Mouse (Mus musculus) lung, adult 2 months (tissue): Measurements from ENCODE around the gene Dhdh. TPM values are rescaled to one million over a fixed set of nuclear protein-coding genes. Genes with fewer than 3 reads are reported as not detected.
"Not testable (repeated sequence)": the region's sequence is repeated elsewhere in the genome, so short reads cannot be mapped to it uniquely, and the experiment has no call there.

Source experiments
- DNase-seq: peaks from one replicate; pipeline ENCODE4 v3.0.0; 2022
- H3K4me1 ChIP-seq: fragments of 200-500 bp; 2 replicates; pipeline ENCODE4 v1.6.1; 2011; ENCODE audit warnings: low read length; ENCODE audit not compliant: control insufficient read depth, insufficient read depth
- H3K4me3 ChIP-seq: fragments of 200-500 bp; replicated peaks from 2 replicates; pipeline ENCODE3; 2011; ENCODE audit warnings: low read depth, mild to moderate bottlenecking, control low read depth, low read length; ENCODE audit errors: extremely low read depth
- CTCF ChIP-seq: fragments of 200-500 bp; IDR thresholded peaks from 2 replicates; pipeline ENCODE4 v1.5.1; 2011; ENCODE audit warnings: mild to moderate bottlenecking, low read length, control low read depth; ENCODE audit not compliant: insufficient read depth
- POLR2A ChIP-seq: fragments of 200-500 bp; IDR thresholded peaks from 2 replicates; pipeline ENCODE4 v1.6.1; 2011; ENCODE audit warnings: low read depth, mild to moderate bottlenecking, control low read depth, low read length, borderline replicate concordance; ENCODE audit errors: extremely low read depth
- WGBS: fragments of 180-500 bp; shearing (Covaris S2); methylation state at CpG from one replicate; pipeline ENCODE4 v1.1.7; 2018; 5-methylcytosine and 5-hydroxymethylcytosine counted together
- polyA plus RNA-seq: library from polyadenylated mRNA; depleted of rRNA; stranded (reverse); fragments of >200 nt; gene quantifications from 2 replicates; pipeline ENCODE4 v1.2.3, GENCODE M21; 2012

The Dhdh gene
- polyA plus RNA-seq, 1 experiment = 5.4 TPM

DNA sequence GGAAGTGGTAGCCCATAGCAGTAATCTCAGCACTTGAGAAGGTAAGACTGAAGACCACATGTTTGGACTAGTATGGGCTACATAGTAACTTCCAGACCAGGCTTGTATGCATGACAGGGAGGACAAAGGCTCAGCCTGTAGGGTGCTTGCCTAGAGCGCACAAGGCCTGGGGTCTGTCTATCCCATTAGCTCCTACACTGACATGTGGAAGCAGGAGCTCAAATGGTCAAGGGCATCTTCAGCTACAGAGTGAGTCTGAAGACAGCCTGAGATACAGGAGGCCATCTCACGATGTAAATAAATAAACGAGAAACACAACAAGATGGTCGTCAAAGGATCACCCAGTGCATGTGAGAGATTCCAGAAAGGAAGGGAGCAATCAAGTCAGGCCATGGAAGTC lies 26.3 kb downstream of the Dhdh start:
- Histone ChIP-seq H3K4me3 (no peak overlapping the region), H3K4me1 (peaks cover 14% of the 10 kb centered on the region)
- no peak for TF ChIP-seq POLR2A
- no peak for TF ChIP-seq CTCF
- no peak for DNase-seq
- WGBS = 81% methylated on average over 4 of the region's 4 CpGs

DNA sequence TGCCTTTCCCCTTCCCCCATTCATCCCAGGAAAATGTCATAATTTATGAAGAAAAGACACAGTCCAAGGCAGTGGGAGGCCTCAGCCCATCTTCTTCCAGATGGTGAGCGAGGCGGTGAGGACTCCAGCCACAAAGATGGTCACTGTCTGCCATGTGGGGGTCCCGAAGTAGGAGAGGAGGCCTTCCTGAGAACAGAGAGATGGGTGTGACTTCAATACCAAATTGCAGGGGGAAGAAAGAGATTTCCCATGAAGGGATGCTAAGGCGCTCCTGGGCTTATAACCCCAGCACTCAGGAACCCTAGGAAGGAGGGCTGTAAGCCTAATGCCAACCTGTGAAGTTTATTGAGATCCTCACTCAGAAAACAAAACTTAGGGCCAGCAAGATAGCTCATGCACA lies 26.8 kb downstream of the Dhdh start:
- peaks cover 14% of the 10 kb centered on the region for H3K4me1 ChIP-seq
- DNase-seq = no peak
- 93% methylated on average over 4 of the region's 4 CpGs for WGBS
- no peak overlapping the region for H3K4me3 ChIP-seq
- TF ChIP-seq CTCF (no peak), POLR2A (no peak)

DNA sequence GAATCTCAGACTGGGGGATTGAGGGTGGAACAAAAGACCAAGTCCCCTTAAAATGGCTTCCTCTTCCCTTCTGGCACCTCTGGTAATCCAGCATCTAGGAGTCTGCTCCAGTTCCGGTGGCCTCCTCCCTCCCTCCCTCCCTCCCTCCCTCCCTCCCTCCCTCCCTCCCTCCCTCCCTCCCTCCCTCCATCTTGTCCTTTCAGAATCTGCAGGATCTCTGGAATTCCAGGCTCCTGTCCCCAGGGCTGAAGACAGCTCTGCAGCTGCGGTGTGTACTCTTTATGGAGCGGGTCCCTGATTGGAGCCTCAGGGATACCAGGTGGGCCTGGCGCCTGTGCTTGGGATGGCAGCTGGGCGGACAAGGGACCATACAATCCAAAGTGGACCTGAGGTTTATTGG lies 27.3 kb downstream of the Dhdh start:
- no peak for DNase-seq
- no peak overlapping the region for H3K4me3 ChIP-seq
- H3K4me1 ChIP-seq = peaks cover 14% of the 10 kb centered on the region
- TF ChIP-seq POLR2A (no peak), CTCF (no peak)
- WGBS = 87% methylated on average over 4 of the region's 5 CpGs

DNA sequence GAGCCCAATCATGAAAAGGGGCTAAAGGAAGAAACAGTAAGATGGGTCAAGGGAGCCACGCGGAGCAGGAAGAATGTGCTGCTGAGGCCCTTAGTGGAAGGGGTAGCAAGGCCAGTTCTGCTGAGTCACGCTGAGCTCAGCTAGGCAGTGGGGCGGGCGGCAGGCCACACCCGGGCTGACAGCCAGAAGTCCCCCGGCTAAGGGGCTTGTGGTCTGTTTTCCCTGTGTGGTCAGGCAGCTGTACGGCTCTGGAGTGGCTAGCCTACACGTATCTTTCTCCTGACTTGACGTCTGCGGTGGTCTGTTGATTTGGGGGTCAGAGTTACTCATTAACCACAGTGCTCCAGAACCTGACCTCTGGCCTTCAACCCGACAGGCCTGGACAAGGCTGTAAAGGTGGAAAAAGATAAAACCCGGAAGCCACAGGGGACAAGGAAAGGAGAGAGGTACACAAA lies 27.7 kb downstream of the Dhdh start:
- DNase-seq = peak; percentile 77
- peaks cover 10% of the 10 kb centered on the region for H3K4me1 ChIP-seq
- WGBS = 19% methylated on average over 13 of the region's 13 CpGs
- no peak overlapping the region for H3K4me3 ChIP-seq
- TF ChIP-seq POLR2A (peak; percentile 48; the same call in 1 of the 2 replicates), CTCF (no peak)

DNA sequence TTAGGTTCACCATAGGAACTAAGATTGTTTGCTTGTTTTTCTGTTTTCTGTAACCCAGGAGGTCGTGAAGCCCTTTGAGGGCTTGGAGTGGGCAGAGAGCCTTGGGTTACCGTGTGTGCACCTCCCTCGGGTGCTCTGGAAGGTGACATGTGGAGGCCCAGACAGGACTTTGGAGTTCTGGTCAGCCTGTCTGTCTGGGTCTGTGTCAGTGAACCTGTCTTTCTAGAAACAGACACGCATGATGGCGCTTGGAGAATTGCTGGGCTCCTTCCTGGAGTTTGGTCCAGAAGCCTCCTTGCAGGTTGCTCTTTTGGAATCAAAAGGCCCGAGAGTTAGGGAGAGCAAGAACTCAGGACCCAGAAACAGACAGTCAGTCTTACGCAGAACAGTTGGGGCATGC lies 28.2 kb downstream of the Dhdh start:
- peak; percentile 49 for DNase-seq

DNA sequence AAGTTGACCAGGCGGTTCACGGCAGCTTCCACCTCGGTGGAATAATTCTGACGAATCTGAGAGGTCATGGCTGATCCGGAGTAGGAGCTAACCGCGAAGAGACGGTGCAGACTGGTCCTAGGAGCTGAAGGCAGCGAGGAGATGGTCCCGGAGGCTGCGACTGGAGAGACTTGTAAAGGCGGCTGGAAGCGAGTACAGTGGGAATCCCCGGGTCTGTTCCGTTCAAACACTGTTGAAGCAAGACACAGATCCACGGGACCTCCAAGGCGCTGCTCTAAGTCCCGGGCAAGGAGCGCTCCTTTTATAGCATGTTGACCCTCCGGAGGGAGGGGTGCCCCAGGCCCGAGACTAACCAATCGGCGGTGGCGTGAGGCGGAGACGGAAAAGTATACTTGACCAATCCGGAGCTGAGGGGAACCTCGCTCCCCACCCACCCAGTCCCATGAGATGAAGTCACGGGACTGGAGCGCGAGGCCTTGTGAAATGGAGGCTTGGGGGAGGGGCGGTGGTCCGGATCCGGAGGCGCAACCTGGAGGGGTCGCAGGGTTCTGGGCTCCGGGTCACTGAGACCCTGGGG lies 29.0 kb downstream of the Dhdh start, which contains the start of gene Ftl1:
Gene Ftl1, minus strand, starts transcription at position 321 of the 577 bp plus-strand sequence.
- under 1% methylated on average over 29 of the region's 37 CpGs for WGBS
- H3K4me3 ChIP-seq = peak within 1 kb of the TSS; percentile 87
- peak; percentile 94 for DNase-seq
- peak; percentile 95 for TF ChIP-seq POLR2A
- not testable (repeated sequence) for H3K4me1 ChIP-seq

More for the DNA sequence above, 28.2 kb downstream of the Dhdh start:
- no peak for TF ChIP-seq POLR2A
- no peak for TF ChIP-seq CTCF
- Histone ChIP-seq H3K4me1 (peaks cover 6% of the 10 kb centered on the region), H3K4me3 (no peak overlapping the region)
- 55% methylated on average over 7 of the region's 7 CpGs for WGBS

DNA sequence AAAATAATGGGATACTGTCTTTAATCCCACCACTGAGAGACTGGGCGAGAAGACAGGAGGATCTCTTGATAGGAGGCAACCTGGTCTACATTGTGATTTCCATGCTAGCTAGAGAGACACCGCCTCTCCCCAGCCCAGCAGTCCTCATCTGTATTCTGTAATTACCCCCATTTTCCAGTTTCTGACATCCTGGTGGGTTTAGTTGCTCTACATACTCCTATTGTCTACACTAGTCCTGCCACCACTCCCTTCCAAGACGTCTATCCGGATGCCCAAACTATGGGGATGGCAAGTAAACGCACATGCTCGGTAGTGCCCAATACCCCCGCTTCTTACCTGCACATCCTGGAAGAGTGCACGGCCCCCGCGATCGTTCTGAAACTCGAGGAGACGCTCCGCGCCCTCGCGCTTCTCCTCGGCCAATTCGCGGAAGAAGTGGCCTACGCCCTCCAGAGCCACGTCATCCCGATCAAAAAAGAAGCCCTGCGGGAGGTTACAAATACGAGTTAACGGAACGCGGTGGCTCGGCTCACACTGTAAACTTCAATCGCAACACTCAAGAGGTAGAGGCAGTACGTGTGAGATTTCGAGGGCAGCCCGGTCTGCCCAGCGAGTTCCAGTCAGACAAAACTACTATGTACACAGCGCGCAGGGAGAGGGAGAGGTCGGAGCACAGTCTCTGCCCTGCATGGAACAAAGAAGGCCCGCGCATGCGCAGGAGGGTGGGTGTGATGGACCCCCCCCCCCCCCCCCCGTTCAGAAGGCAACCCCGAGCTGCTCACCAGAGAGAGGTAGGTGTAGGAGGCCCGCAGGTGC lies 29.6 kb downstream of the Dhdh start:
- 1% methylated on average over 43 of the region's 43 CpGs for WGBS
- H3K4me3 ChIP-seq = peak overlapping the region; percentile 87
- H3K4me1 ChIP-seq = peaks cover 6% of the 10 kb centered on the region
- DNase-seq = peak; percentile 76
- peak; percentile 70; the same call in 1 of the 2 replicates for TF ChIP-seq POLR2A
- TF ChIP-seq CTCF = no peak

DNA sequence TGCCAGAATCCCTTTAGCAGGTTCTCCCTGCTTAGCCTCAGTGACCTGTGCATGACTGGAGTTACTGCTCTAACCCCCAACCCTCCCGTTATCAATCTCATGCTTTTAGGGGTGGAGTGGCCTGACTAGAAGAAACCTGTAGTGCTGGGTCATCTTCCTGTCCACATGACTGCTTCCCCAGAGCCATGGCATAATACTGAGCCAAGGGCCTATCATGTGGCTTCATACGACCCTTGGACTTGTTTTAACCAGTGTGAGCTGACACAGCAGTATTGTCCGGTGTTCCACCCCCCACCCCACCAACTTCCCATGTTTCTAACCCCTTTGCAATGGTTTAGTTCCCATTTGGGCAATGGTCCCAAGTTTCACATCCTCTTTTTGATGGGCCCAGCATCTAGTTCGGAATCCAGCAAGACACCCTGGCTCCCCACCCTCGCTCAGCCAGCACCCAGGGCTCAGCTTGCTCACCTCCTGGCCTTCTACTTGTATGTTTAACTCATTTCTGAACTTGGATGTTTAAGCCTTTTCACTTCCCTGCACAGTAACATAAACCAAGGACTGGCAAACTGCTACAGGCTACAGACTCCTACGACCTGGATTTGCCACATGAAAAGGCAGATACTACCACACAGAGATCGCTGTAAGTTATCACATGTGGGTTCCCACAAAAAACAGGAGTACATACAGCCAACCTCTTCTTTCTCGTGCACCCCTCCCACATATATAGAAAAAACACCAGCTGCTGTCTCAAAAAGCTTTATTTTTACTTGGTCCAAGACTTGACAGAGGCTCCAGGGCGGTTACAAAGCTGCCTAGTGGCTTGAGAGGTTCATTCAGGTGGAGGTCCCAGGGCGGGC lies 31.2 kb downstream of the Dhdh start:
- Histone ChIP-seq H3K4me1 (peaks cover 6% of the 10 kb centered on the region), H3K4me3 (peak overlapping the region; percentile 39)
- DNase-seq = no peak
- 36% methylated on average over 10 of the region's 10 CpGs for WGBS
- TF ChIP-seq POLR2A (peak; percentile 48; the same call in 1 of the 2 replicates), CTCF (no peak)

DNA sequence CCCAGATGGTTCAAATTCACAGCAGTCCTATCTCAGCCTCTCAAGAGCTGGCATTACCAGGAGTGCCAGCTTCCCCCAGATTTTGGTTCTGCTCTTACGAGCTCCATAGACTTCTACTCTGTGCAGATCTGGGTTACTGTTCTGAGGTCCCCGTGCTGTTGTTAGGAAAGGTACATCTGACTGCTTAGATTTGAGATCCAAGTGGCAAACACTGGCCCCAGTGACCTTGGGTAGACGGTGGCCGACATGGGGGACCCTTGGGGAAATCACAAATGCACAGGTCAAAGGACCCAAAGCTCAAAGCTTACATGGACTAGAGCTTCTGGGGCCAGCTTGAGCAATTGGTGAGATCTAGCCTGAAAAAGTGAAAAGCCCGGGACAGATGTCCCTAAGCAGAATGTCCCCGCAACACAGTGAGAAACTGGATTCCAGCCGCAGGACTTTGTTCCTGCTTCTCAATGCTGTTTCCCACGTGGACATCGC lies 31.8 kb downstream of the Dhdh start:
- WGBS = 35% methylated on average over 9 of the region's 9 CpGs
- TF ChIP-seq POLR2A (no peak), CTCF (no peak)
- H3K4me3 ChIP-seq = no peak overlapping the region

More for the DNA sequence above, 31.8 kb downstream of the Dhdh start:
- H3K4me1 ChIP-seq = peaks cover 6% of the 10 kb centered on the region
- no peak for DNase-seq
